Comparison of ENCODE assay signal across 21 mouse cellular contexts in genomic region chr7:118689088-118689487, GRCm38 (mm10). TPM values are rescaled to one million over a fixed set of nuclear protein-coding genes. Genes with fewer than 3 reads are reported as not detected.
DNase-seq lines count a peak whose midpoint lies in the region; ATAC-seq and TF ChIP-seq lines count a peak whose summit lies in the region.
"Had no signal": no experiment of that assay in that cellular context is flagged by ENCODE, and none has a peak within 500 bp of the region (broad histone marks: within the 10 kb centered on the region; RNA-seq: fewer than 3 reads in every experiment).

No protein-coding gene starts in this region.

- H3K36me3 ChIP-seq in forebrain, postnatal 0 days (ENCODE audit: insufficient read depth), result peaks cover 62% of the 10 kb centered on the region
- H3K36me3 ChIP-seq in forebrain, embryonic 16.5 days (ENCODE audit: control insufficient read depth, insufficient read depth), result peaks cover 26% of the 10 kb centered on the region
- peaks cover 64% of the 10 kb centered on the region for H3K36me3 ChIP-seq in limb, embryonic 12.5 days
- H3K36me3 ChIP-seq in limb, embryonic 10.5 days, result peaks cover 70% of the 10 kb centered on the region
- H3K36me3 ChIP-seq in kidney, embryonic 16.5 days (ENCODE audit: insufficient read depth, low read length), result peaks cover 48% of the 10 kb centered on the region

- DNase-seq in forebrain, postnatal 0 days, result no peak
- no peak for DNase-seq in limb, embryonic 10.5 days (ENCODE audit: low spot score)
- peak; percentile 44 to 45 for DNase-seq in cerebellum, postnatal 36 days
- no peak for DNase-seq in adrenal gland, postnatal 25 days
- DNase-seq: heart, postnatal 14 days; kidney, adult 2 months; liver, postnatal 0 days; lung, postnatal 10 days; midbrain, embryonic 14.5 days; right cerebral cortex, adult 18-20 months had no signal

- 71% methylated on average over 7 of the region's 7 CpGs for WGBS in forebrain, postnatal 0 days
- 78% methylated on average over 7 of the region's 7 CpGs for WGBS in forebrain, embryonic 16.5 days
- 87% methylated on average over 7 of the region's 7 CpGs for WGBS in limb, embryonic 12.5 days
- WGBS in limb, embryonic 10.5 days, result 92% methylated on average over 7 of the region's 7 CpGs
- WGBS in kidney, embryonic 16.5 days, result 90% methylated on average over 7 of the region's 7 CpGs

- TF ChIP-seq CTCF in forebrain, postnatal 0 days (IDR thresholded peaks at IDR 0.05; ENCODE audit: low read depth), result no peak

- H3K4me2 ChIP-seq in forebrain, postnatal 0 days (ENCODE audit: low read depth), result no peak overlapping the region
- no peak overlapping the region for H3K4me2 ChIP-seq in forebrain, embryonic 16.5 days (ENCODE audit: low read length)
- no peak overlapping the region for H3K4me2 ChIP-seq in limb, embryonic 12.5 days
- H3K4me2 ChIP-seq in kidney, embryonic 16.5 days (replicated peaks; ENCODE audit: low read depth, low read length), result no peak overlapping the region
- H3K4me2 ChIP-seq: forebrain, embryonic 13.5 days; heart, embryonic 12.5 days; hindbrain, embryonic 12.5 days; neural tube, embryonic 13.5 days had no signal

- no peaks in the 10 kb centered on the region for H3K27me3 ChIP-seq in forebrain, postnatal 0 days (ENCODE audit: insufficient read depth, low read length)
- no peaks in the 10 kb centered on the region for H3K27me3 ChIP-seq in forebrain, embryonic 16.5 days (replicated peaks; ENCODE audit: control insufficient read depth, insufficient read depth, low read length)
- H3K27me3 ChIP-seq in limb, embryonic 12.5 days, result no peaks in the 10 kb centered on the region
- no peaks in the 10 kb centered on the region for H3K27me3 ChIP-seq in limb, embryonic 10.5 days (ENCODE audit: low read depth, poor library complexity, severe bottlenecking)
- H3K27me3 ChIP-seq in kidney, embryonic 16.5 days (ENCODE audit: insufficient read depth, low read length), result no peaks in the 10 kb centered on the region
- H3K27me3 ChIP-seq: forebrain, embryonic 13.5 days; hindbrain, embryonic 12.5 days; megakaryocyte, embryonic 14.5 days; neural tube, embryonic 13.5 days had no signal

- no peak overlapping the region for H3K27ac ChIP-seq in forebrain, postnatal 0 days (ENCODE audit: low read depth, low read length)
- no peak overlapping the region for H3K27ac ChIP-seq in forebrain, embryonic 16.5 days (ENCODE audit: low read length)
- H3K27ac ChIP-seq in limb, embryonic 12.5 days, result no peak overlapping the region
- H3K27ac ChIP-seq in limb, embryonic 10.5 days, result no peak overlapping the region
- H3K27ac ChIP-seq in kidney, embryonic 16.5 days (ENCODE audit: low read length), result no peak overlapping the region
- H3K27ac ChIP-seq: forebrain, embryonic 13.5 days; hindbrain, embryonic 12.5 days; neural tube, embryonic 13.5 days; stomach, postnatal 0 days had no signal

- ATAC-seq in forebrain, postnatal 0 days, result peak; percentile 25; the same call in 1 of the 2 replicates
- no peak for ATAC-seq in forebrain, embryonic 16.5 days
- ATAC-seq in limb, embryonic 12.5 days (ENCODE audit: insufficient number of reproducible peaks, insufficient read depth, low FRiP score, low TSS enrichment, low read depth), result no peak
- no peak for ATAC-seq in kidney, embryonic 16.5 days (ENCODE audit: low FRiP score, low TSS enrichment)
- ATAC-seq: inflammation-experienced regulatory T-cells, adult 6 months had no signal

- H3K9ac ChIP-seq in forebrain, postnatal 0 days, result no peak overlapping the region
- no peak overlapping the region for H3K9ac ChIP-seq in forebrain, embryonic 16.5 days (replicated peaks; ENCODE audit: low read depth, low read length)
- 0 out of 2 replicates have a peak overlapping the region, but pooled peaks have one; percentile 5 for H3K9ac ChIP-seq in limb, embryonic 12.5 days (replicated peaks)
- no peak overlapping the region for H3K9ac ChIP-seq in kidney, embryonic 16.5 days (replicated peaks; ENCODE audit: low read length)
- H3K9ac ChIP-seq: forebrain, embryonic 13.5 days; heart, embryonic 12.5 days; hindbrain, embryonic 12.5 days; liver, postnatal 0 days; neural tube, embryonic 13.5 days had no signal

- H3K9me3 ChIP-seq in forebrain, postnatal 0 days (ENCODE audit: low read length), result no peaks in the 10 kb centered on the region
- no peaks in the 10 kb centered on the region for H3K9me3 ChIP-seq in forebrain, embryonic 16.5 days (ENCODE audit: control insufficient read depth, low read length)
- H3K9me3 ChIP-seq in limb, embryonic 12.5 days, result no peaks in the 10 kb centered on the region
- H3K9me3 ChIP-seq in limb, embryonic 10.5 days (replicated peaks), result no peaks in the 10 kb centered on the region
- H3K9me3 ChIP-seq in kidney, embryonic 16.5 days (ENCODE audit: low read length), result no peaks in the 10 kb centered on the region
- H3K9me3 ChIP-seq: forebrain, embryonic 13.5 days; heart, embryonic 12.5 days; hindbrain, embryonic 12.5 days; megakaryocyte, embryonic 14.5 days; neural tube, embryonic 13.5 days had no signal

- H3K4me1 ChIP-seq in forebrain, postnatal 0 days (ENCODE audit: insufficient read depth), result no peaks in the 10 kb centered on the region
- no peaks in the 10 kb centered on the region for H3K4me1 ChIP-seq in forebrain, embryonic 16.5 days (replicated peaks; ENCODE audit: control insufficient read depth, insufficient read depth, low read length)
- H3K4me1 ChIP-seq in limb, embryonic 12.5 days (replicated peaks), result no peaks in the 10 kb centered on the region
- no peaks in the 10 kb centered on the region for H3K4me1 ChIP-seq in limb, embryonic 10.5 days
- H3K4me1 ChIP-seq in kidney, embryonic 16.5 days (ENCODE audit: insufficient read depth, low read length), result no peaks in the 10 kb centered on the region
- H3K4me1 ChIP-seq: forebrain, embryonic 13.5 days; heart, embryonic 12.5 days; hindbrain, embryonic 12.5 days; neural tube, embryonic 13.5 days had no signal

- no peak overlapping the region for H3K4me3 ChIP-seq in forebrain, postnatal 0 days (ENCODE audit: low read depth, low read length)
- H3K4me3 ChIP-seq in forebrain, embryonic 16.5 days (replicated peaks; ENCODE audit: low read length), result no peak overlapping the region
- H3K4me3 ChIP-seq in limb, embryonic 12.5 days (replicated peaks), result no peak overlapping the region
- H3K4me3 ChIP-seq in limb, embryonic 10.5 days, result no peak overlapping the region
- no peak overlapping the region for H3K4me3 ChIP-seq in kidney, embryonic 16.5 days (ENCODE audit: low read length)
- H3K4me3 ChIP-seq: erythroblast, embryonic 14.5 days; forebrain, embryonic 13.5 days; heart, embryonic 12.5 days; hindbrain, embryonic 12.5 days; megakaryocyte, embryonic 14.5 days; neural tube, embryonic 13.5 days had no signal

RNA-seq across cellular contexts. Expression of gene Gde1, which starts 16.5 kb away (rescaled TPM):
- 271 and 289 TPM in 2 replicates for total RNA-seq in forebrain, postnatal 0 days (2014; rRNA removed)
- 263 and 284 TPM in 2 replicates for polyA plus RNA-seq in forebrain, postnatal 0 days (2015; fragmentation: Nextera tagmentation; extraction: Ambion mirVana)
- 166 and 174 TPM in 2 replicates for polyA plus RNA-seq in forebrain, embryonic 16.5 days (2015; fragmentation: Nextera tagmentation; extraction: Ambion mirVana)
- 67.7 and 72.7 TPM in 2 replicates for polyA plus RNA-seq in limb, embryonic 12.5 days (2016; fragmentation: Nextera tagmentation; extraction: Ambion mirVana)
- 62.8 and 64.9 TPM in 2 replicates for polyA plus RNA-seq in limb, embryonic 10.5 days (2016; fragmentation: Nextera tagmentation; extraction: Ambion mirVana)
- 106 and 109 TPM in 2 replicates for polyA plus RNA-seq in kidney, embryonic 16.5 days (2015; fragmentation: Nextera tagmentation; extraction: Ambion mirVana)
- 99.1 and 107 TPM in 2 replicates for total RNA-seq in adrenal gland, postnatal 25 days (2021)

RNA-seq across cellular contexts. Expression of gene Ccp110, which starts 23.3 kb away (rescaled TPM):
- total RNA-seq in forebrain, postnatal 0 days (2014; rRNA removed), result 28.2 and 33.6 TPM in 2 replicates
- 8.9 and 13.3 TPM in 2 replicates for polyA plus RNA-seq in forebrain, postnatal 0 days (2015; fragmentation: Nextera tagmentation; extraction: Ambion mirVana)
- polyA plus RNA-seq in forebrain, embryonic 16.5 days (2015; fragmentation: Nextera tagmentation; extraction: Ambion mirVana), result 40.0 and 42.4 TPM in 2 replicates
- polyA plus RNA-seq in limb, embryonic 12.5 days (2016; fragmentation: Nextera tagmentation; extraction: Ambion mirVana), result 31.8 and 33.2 TPM in 2 replicates
- polyA plus RNA-seq in limb, embryonic 10.5 days (2016; fragmentation: Nextera tagmentation; extraction: Ambion mirVana), result 27.8 and 35.1 TPM in 2 replicates
- 20.0 and 21.1 TPM in 2 replicates for polyA plus RNA-seq in kidney, embryonic 16.5 days (2015; fragmentation: Nextera tagmentation; extraction: Ambion mirVana)
- 9.4 and 10.4 TPM in 2 replicates for total RNA-seq in adrenal gland, postnatal 25 days (2021)

RNA-seq across cellular contexts. Expression of gene Vps35l, which starts 50.9 kb away (rescaled TPM):
- 89.7 and 105 TPM in 2 replicates for total RNA-seq in forebrain, postnatal 0 days (2014; rRNA removed)
- polyA plus RNA-seq in forebrain, postnatal 0 days (2015; fragmentation: Nextera tagmentation; extraction: Ambion mirVana), result 85.9 and 94.5 TPM in 2 replicates
- 103 and 109 TPM in 2 replicates for polyA plus RNA-seq in forebrain, embryonic 16.5 days (2015; fragmentation: Nextera tagmentation; extraction: Ambion mirVana)
- 69.8 and 73.7 TPM in 2 replicates for polyA plus RNA-seq in limb, embryonic 12.5 days (2016; fragmentation: Nextera tagmentation; extraction: Ambion mirVana)
- polyA plus RNA-seq in limb, embryonic 10.5 days (2016; fragmentation: Nextera tagmentation; extraction: Ambion mirVana), result 58.5 and 60.2 TPM in 2 replicates
- polyA plus RNA-seq in kidney, embryonic 16.5 days (2015; fragmentation: Nextera tagmentation; extraction: Ambion mirVana), result 72.8 and 81.0 TPM in 2 replicates
- total RNA-seq in adrenal gland, postnatal 25 days (2021), result 62.8 and 76.6 TPM in 2 replicates

Comparison
In these comparisons a context has a peak if more than half of its experiments do, and no peak if none do; other contexts are left out.
1. DNase-seq: peak in cerebellum, postnatal 36 days (2 of 2); none in forebrain, postnatal 0 days (single experiment), limb, embryonic 10.5 days (single experiment) and adrenal gland, postnatal 25 days (single experiment).